Mouse (Mus musculus): ENCODE results near the gene Ltbp2.

DNA sequence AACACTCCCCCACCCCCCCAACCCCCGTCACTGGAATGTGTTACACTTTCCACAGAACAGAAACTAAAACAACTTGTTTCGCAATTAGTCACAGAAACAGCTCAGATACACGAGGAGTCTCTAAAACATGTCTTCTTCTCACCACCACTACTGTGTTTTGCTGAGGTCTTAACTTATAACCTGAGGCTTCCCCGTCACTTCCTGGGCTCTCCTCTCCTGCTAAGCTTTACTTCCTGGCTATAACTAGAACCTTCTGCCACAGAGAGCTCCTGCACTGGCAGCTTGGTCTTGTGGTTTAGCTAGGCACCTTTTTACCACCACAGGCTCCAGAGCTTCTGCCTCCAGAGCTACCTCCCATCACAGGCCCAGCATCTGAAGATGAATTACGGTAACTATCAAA is 113.8 kb downstream of the Ltbp2 start:
- TF ChIP-seq POLR2A (IDR thresholded peaks at IDR 0.05; ENCODE audit: low read depth, low read length) = no peak
- no peak for TF ChIP-seq CTCF (IDR thresholded peaks at IDR 0.05; ENCODE audit: borderline replicate concordance, insufficient read depth, low read length)
